Mouse (Mus musculus) liver, embryonic 14.5 days (tissue): ENCODE measurements at regions not wholly inside any gene's neighbourhood (a gene's known extent, or its start where the extent isn't known, plus 50 kb on each side); places are given as distances from the start of the nearest gene placed in this dataset.

ENCODE experiments used
- ATAC-seq: fragments of 200-750 bp; cut with Nextera tagmentation; 2 replicates; pipeline ENCODE4 v1.8.0; 2017; ENCODE audit warnings: moderate number of reproducible peaks, mild to moderate bottlenecking, moderate library complexity; ENCODE audit not compliant: insufficient read depth
- DNase-seq, 3 experiments: peaks; one replicate each; pipeline ENCODE4 v3.0.0-alpha.2; 2012 to 2013; ENCODE audit warnings: low read depth in 3 of 3, low spot score in 3 of 3
- H3K27ac ChIP-seq: fragments of 300-500 bp; sonication (generic); 2 replicates; pipeline ENCODE4 v1.5.1; 2014; ENCODE audit warnings: moderate library complexity, mild to moderate bottlenecking, control low read depth, inconsistent platforms
- H3K27me3 ChIP-seq: fragments of 300-500 bp; sonication (generic); 2 replicates; pipeline ENCODE4 v1.6.1; 2014; ENCODE audit warnings: mild to moderate bottlenecking, low read length, moderate library complexity; ENCODE audit not compliant: control insufficient read depth, insufficient read depth
- H3K36me3 ChIP-seq: fragments of 300-500 bp; sonication (generic); replicated peaks from 2 replicates; pipeline ENCODE4 v1.6.1; 2014; ENCODE audit warnings: low read depth; ENCODE audit not compliant: control insufficient read depth, insufficient read depth
- H3K4me1 ChIP-seq, 2 experiments: fragments of 200-500 bp in 1 of 2; fragments of 300-500 bp in 1 of 2; sonication (generic) in 1 of 2; replicated peaks; 2 replicates each; pipeline ENCODE4 v1.6.1; 2012 to 2014; ENCODE audit warnings: antibody characterized with exemption in 1 of 2, inconsistent platforms in 1 of 2, low read length in 1 of 2; ENCODE audit not compliant: control insufficient read depth in 2 of 2, insufficient read depth in 2 of 2
- H3K4me2 ChIP-seq: fragments of 300-500 bp; sonication (generic); 2 replicates; pipeline ENCODE4 v1.6.1; 2014; ENCODE audit warnings: low read depth, mild to moderate bottlenecking, control low read depth, moderate library complexity
- H3K4me3 ChIP-seq, 2 experiments: fragments of 200-500 bp in 1 of 2; fragments of 300-500 bp in 1 of 2; sonication (generic) in 1 of 2; 2 replicates each; pipeline ENCODE4 v1.5.1; 2012 to 2014; ENCODE audit warnings: low read depth in 2 of 2, low read length in 2 of 2, mild to moderate bottlenecking in 2 of 2, control low read depth in 1 of 2, inconsistent platforms in 1 of 2, moderate library complexity in 1 of 2; ENCODE audit not compliant: insufficient read depth in 1 of 2
- H3K9ac ChIP-seq: fragments of 300-500 bp; sonication (generic); replicated peaks from 2 replicates; pipeline ENCODE4 v1.6.1; 2014; ENCODE audit warnings: mild to moderate bottlenecking, control low read depth, moderate library complexity
- H3K9me3 ChIP-seq: fragments of 300-500 bp; sonication (generic); 2 replicates; pipeline ENCODE4 v1.6.1; 2016; ENCODE audit warnings: low read length, mixed read lengths; ENCODE audit not compliant: control insufficient read depth
- CTCF ChIP-seq: IDR thresholded peaks from 2 replicates; pipeline ENCODE4 v1.5.1; 2016; ENCODE audit warnings: antibody characterized with exemption, low read depth, control low read depth
- EP300 ChIP-seq: IDR thresholded peaks from 2 replicates; pipeline ENCODE4 v1.6.1; 2016; ENCODE audit warnings: antibody characterized with exemption, low read depth
- WGBS: fragments of 180-500 bp; shearing (Covaris S2); extraction: QIAGEN DNeasy Blood & Tissue Kit; methylation state at CpG from one replicate; pipeline ENCODE4 v1.1.7; 2014; ENCODE audit not compliant: insufficient replicate concordance; 5-methylcytosine and 5-hydroxymethylcytosine counted together

- WGBS, result 51% methylated on average over 7 of the region's 7 CpGs
- Histone ChIP-seq H3K36me3 (no peaks in the 10 kb centered on the region), H3K9me3 (no peaks in the 10 kb centered on the region), H3K9ac (no peak overlapping the region), H3K4me1 (no peaks in the 10 kb centered on the region), H3K27me3 (no peaks in the 10 kb centered on the region), H3K4me2 (no peak overlapping the region), H3K27ac (no peak overlapping the region), H3K4me3 (no peak overlapping the region)
- no peak for ATAC-seq
- TF ChIP-seq EP300 (no peak), CTCF (no peak)
- no peak for DNase-seq
Observed at GRCm38 (mm10) chr17:14144082-14144481, 60.0 kb downstream of the Dact2 start.

- Histone ChIP-seq H3K36me3 (no peaks in the 10 kb centered on the region), H3K4me1 (no peaks in the 10 kb centered on the region), H3K27ac (no peak overlapping the region), H3K4me3 (no peak overlapping the region), H3K27me3 (no peaks in the 10 kb centered on the region), H3K4me2 (no peak overlapping the region), H3K9me3 (no peaks in the 10 kb centered on the region), H3K9ac (no peak overlapping the region)
- 68% methylated on average over 5 of the region's 5 CpGs for WGBS
- ATAC-seq (no peak), DNase-seq (no peak)
- TF ChIP-seq EP300, result no peak
- no peak for TF ChIP-seq CTCF
Observed at GRCm38 (mm10) chr17:14141669-14142068, 62.4 kb downstream of the Dact2 start.

- WGBS, result 27% methylated on average over 2 of the region's 2 CpGs
- no peaks in the 10 kb centered on the region for H3K27me3 ChIP-seq
- H3K27ac ChIP-seq, result no peak overlapping the region
- no peak for ATAC-seq
- no peak overlapping the region for H3K4me2 ChIP-seq
- DNase-seq, result no peak
- TF ChIP-seq CTCF (no peak), EP300 (no peak)
- H3K9ac ChIP-seq, result no peak overlapping the region
- H3K9me3 ChIP-seq, result no peaks in the 10 kb centered on the region
- no peak overlapping the region for H3K4me3 ChIP-seq
- H3K36me3 ChIP-seq, result no peaks in the 10 kb centered on the region
- no peaks in the 10 kb centered on the region for H3K4me1 ChIP-seq
Observed at GRCm38 (mm10) chr17:14140266-14140665, 63.8 kb downstream of the Dact2 start.

GRCm38 (mm10) chr17:14138941-14139340 is 65.2 kb downstream of the Dact2 start:
- Histone ChIP-seq H3K9me3 (no peaks in the 10 kb centered on the region), H3K27ac (no peak overlapping the region), H3K4me1 (no peaks in the 10 kb centered on the region), H3K36me3 (no peaks in the 10 kb centered on the region), H3K9ac (no peak overlapping the region), H3K4me2 (no peak overlapping the region), H3K4me3 (no peak overlapping the region), H3K27me3 (no peaks in the 10 kb centered on the region)
- ATAC-seq, result no peak
- no peak for DNase-seq
- no peak for TF ChIP-seq CTCF
- TF ChIP-seq EP300, result no peak
- WGBS, result 47% methylated on average over 5 of the region's 5 CpGs

GRCm38 (mm10) chr17:14136702-14137315 is 67.3 kb downstream of the Dact2 start:
- no peaks in the 10 kb centered on the region for H3K9me3 ChIP-seq
- H3K9ac ChIP-seq, result no peak overlapping the region
- no peaks in the 10 kb centered on the region for H3K27me3 ChIP-seq
- DNase-seq (no peak), ATAC-seq (no peak)
- peak; percentile 46 for TF ChIP-seq CTCF
- no peak for TF ChIP-seq EP300
- H3K4me2 ChIP-seq, result no peak overlapping the region
- 41% methylated on average over 6 of the region's 6 CpGs for WGBS
- H3K27ac ChIP-seq, result no peak overlapping the region
- no peaks in the 10 kb centered on the region for H3K36me3 ChIP-seq
- H3K4me3 ChIP-seq, result no peak overlapping the region
- H3K4me1 ChIP-seq, result no peaks in the 10 kb centered on the region
